Mouse (Mus musculus): ENCODE results near the gene Git1.

Git1 gene

GRCm38 (mm10) chr11:77493512-77494343 is at the start of gene Git1:
TSS of gene Git1 (plus strand) at chr11:77493562.
- peak; percentile 54 for DNase-seq

GRCm38 (mm10) chr11:77444939-77445338 is 48.4 kb upstream of the Git1 start:
- DNase-seq: no peak

GRCm38 (mm10) chr11:77446628-77447041 is 46.7 kb upstream of the Git1 start:
- DNase-seq: no peak

GRCm38 (mm10) chr11:77449224-77449623 is 44.1 kb upstream of the Git1 start:
- no peak for DNase-seq

GRCm38 (mm10) chr11:77451670-77452069 is 41.7 kb upstream of the Git1 start:
- DNase-seq: no peak

- DNase-seq: no peak
These were observed 40.0 kb upstream of the Git1 start for GRCm38 (mm10) chr11:77453388-77453787.

- no peak for DNase-seq
These were observed 37.4 kb upstream of the Git1 start for GRCm38 (mm10) chr11:77455770-77456510.

GRCm38 (mm10) chr11:77456866-77457265 is 36.5 kb upstream of the Git1 start:
- DNase-seq: no peak

GRCm38 (mm10) chr11:77461856-77462255 is 31.5 kb upstream of the Git1 start:
- no peak for DNase-seq

GRCm38 (mm10) chr11:77462283-77463100 is 30.9 kb upstream of the Git1 start, which contains the start of gene Coro6:
TSS of gene Coro6 (plus strand) at chr11:77462411.
- peak; percentile 32 for DNase-seq

- DNase-seq: no peak
These were observed 30.3 kb upstream of the Git1 start for GRCm38 (mm10) chr11:77463101-77463445.

GRCm38 (mm10) chr11:77463786-77464185 is 29.6 kb upstream of the Git1 start:
- DNase-seq: no peak

GRCm38 (mm10) chr11:77464684-77465083 is 28.7 kb upstream of the Git1 start:
- no peak for DNase-seq

- no peak for DNase-seq
These were observed 28.3 kb upstream of the Git1 start for GRCm38 (mm10) chr11:77465111-77465510.

GRCm38 (mm10) chr11:77466544-77466943 is 26.8 kb upstream of the Git1 start:
- DNase-seq: no peak

GRCm38 (mm10) chr11:77467157-77467556 is 26.2 kb upstream of the Git1 start:
- peak; percentile 58 for DNase-seq

GRCm38 (mm10) chr11:77467784-77468183 is 25.6 kb upstream of the Git1 start:
- peak; percentile 88 for DNase-seq

- no peak for DNase-seq
These were observed 25.0 kb upstream of the Git1 start for GRCm38 (mm10) chr11:77468397-77468796.

GRCm38 (mm10) chr11:77471407-77471806 is 22.0 kb upstream of the Git1 start:
- DNase-seq: no peak

GRCm38 (mm10) chr11:77472775-77473174 is 20.6 kb upstream of the Git1 start:
- DNase-seq: no peak

- no peak for DNase-seq
These were observed 17.1 kb upstream of the Git1 start for GRCm38 (mm10) chr11:77476216-77476615.

GRCm38 (mm10) chr11:77476895-77477294 is 16.5 kb upstream of the Git1 start:
- no peak for DNase-seq

- no peak for DNase-seq
These were observed 10.3 kb upstream of the Git1 start for GRCm38 (mm10) chr11:77483043-77483442.

Measured in right cerebral cortex, postnatal 4 days (tissue).